Mouse (Mus musculus) E14TG2a.4 (cell line): Measurements from ENCODE around the gene Dph7.

Experiments used
- CTCF ChIP-seq: conservative IDR thresholded peaks from 2 replicates; pipeline ENCODE4 v1.5.1; 2014; ENCODE audit warnings: low read length
- NANOG ChIP-seq: IDR thresholded peaks from 2 replicates; pipeline ENCODE4 v1.6.1; 2014; ENCODE audit warnings: borderline replicate concordance, low read length, mixed read lengths
- POU5F1 ChIP-seq: IDR thresholded peaks from 2 replicates; pipeline ENCODE4 v1.6.1; 2014; ENCODE audit warnings: low read length, borderline replicate concordance

- no peak for TF ChIP-seq CTCF
- no peak for TF ChIP-seq POU5F1
- TF ChIP-seq NANOG, result no peak
These were observed 32.6 kb upstream of the Dph7 start for GRCm38 (mm10) chr2:24929593-24929992.
